Mouse (Mus musculus) E14TG2a.4 (cell line): Measurements from ENCODE around the gene Timmdc1.

Experiments used
- H3K27me3 ChIP-seq: 2 replicates; pipeline ENCODE4 v1.6.1; 2014; ENCODE audit warnings: low read length, control low read depth; ENCODE audit not compliant: insufficient read depth
- H3K36me3 ChIP-seq: 2 replicates; pipeline ENCODE4 v1.6.1; 2014; ENCODE audit warnings: low read length, control low read depth; ENCODE audit not compliant: insufficient read depth
- H3K4me1 ChIP-seq: replicated peaks from 2 replicates; pipeline ENCODE4 v1.6.1; 2014; ENCODE audit warnings: low read depth, low read length, control low read depth
- H3K4me3 ChIP-seq: replicated peaks from 2 replicates; pipeline ENCODE4 v1.5.1; 2014; ENCODE audit warnings: mild to moderate bottlenecking, low read length
- H3K9me3 ChIP-seq: 2 replicates; pipeline ENCODE4 v1.6.1; 2014; ENCODE audit warnings: low read length, control low read depth
- CTCF ChIP-seq: conservative IDR thresholded peaks from 2 replicates; pipeline ENCODE4 v1.5.1; 2014; ENCODE audit warnings: low read length
- NANOG ChIP-seq: IDR thresholded peaks from 2 replicates; pipeline ENCODE4 v1.6.1; 2014; ENCODE audit warnings: borderline replicate concordance, low read length, mixed read lengths
- POU5F1 ChIP-seq: IDR thresholded peaks from 2 replicates; pipeline ENCODE4 v1.6.1; 2014; ENCODE audit warnings: low read length, borderline replicate concordance

Gene Timmdc1

GRCm38 (mm10) chr16:38461749-38462148 is 60.7 kb downstream of the Timmdc1 start:
- Histone ChIP-seq H3K27me3 (no peaks in the 10 kb centered on the region), H3K36me3 (no peaks in the 10 kb centered on the region), H3K9me3 (no peaks in the 10 kb centered on the region), H3K4me1 (peaks cover 55% of the 10 kb centered on the region), H3K4me3 (no peak overlapping the region)
- no peak for TF ChIP-seq CTCF
- no peak for TF ChIP-seq NANOG
- TF ChIP-seq POU5F1: no peak

- Histone ChIP-seq H3K36me3 (no peaks in the 10 kb centered on the region), H3K4me3 (peak overlapping the region; percentile 3; the same call in 1 of the 2 replicates), H3K27me3 (no peaks in the 10 kb centered on the region), H3K4me1 (peaks cover 72% of the 10 kb centered on the region), H3K9me3 (no peaks in the 10 kb centered on the region)
- TF ChIP-seq POU5F1: no peak
Measured at GRCm38 (mm10) chr16:38459990-38460389, 62.5 kb downstream of the Timmdc1 start.

DNA sequence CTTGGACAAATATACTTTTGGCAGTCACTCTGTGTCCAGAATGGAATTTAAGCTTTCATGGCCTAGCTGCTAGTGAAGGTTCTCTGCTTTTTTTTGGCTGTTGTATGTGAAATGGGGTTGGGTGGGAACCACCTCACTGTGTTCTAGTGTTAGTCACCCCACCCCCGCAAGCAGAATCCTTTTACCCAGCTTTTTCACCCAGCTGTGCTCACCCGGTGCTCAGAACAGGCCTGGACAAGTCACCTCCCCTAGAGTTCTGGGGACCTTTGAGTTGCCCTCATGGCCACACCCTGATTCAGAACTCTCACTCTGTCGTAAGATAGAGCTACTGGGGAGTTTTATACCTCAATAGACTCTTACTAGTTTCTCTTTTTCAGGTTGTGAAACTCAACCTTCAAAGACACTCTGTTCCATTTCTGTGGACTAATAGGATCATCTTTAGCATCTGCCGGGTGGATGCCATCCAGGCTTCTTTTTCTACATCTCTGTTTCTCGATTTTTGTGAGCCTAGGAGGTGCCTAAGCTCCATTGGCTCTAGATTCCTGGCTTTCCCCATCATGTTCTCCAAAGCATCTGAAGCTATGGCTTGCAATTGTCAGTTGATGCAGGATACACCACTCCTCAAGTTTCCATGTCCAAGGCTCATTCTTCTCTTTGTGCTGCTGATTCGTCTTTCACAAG is 63.7 kb downstream of the Timmdc1 start:
- Histone ChIP-seq H3K36me3 (no peaks in the 10 kb centered on the region), H3K9me3 (no peaks in the 10 kb centered on the region), H3K4me1 (peaks cover 84% of the 10 kb centered on the region), H3K4me3 (peak overlapping the region; percentile 3; the same call in 1 of the 2 replicates), H3K27me3 (no peaks in the 10 kb centered on the region)
- no peak for TF ChIP-seq CTCF
- no peak for TF ChIP-seq NANOG
- TF ChIP-seq POU5F1: no peak

- Histone ChIP-seq H3K4me3 (no peak overlapping the region), H3K4me1 (peaks cover 76% of the 10 kb centered on the region), H3K27me3 (no peaks in the 10 kb centered on the region), H3K36me3 (no peaks in the 10 kb centered on the region), H3K9me3 (no peaks in the 10 kb centered on the region)
- TF ChIP-seq CTCF (no peak), NANOG (no peak)
Measured at GRCm38 (mm10) chr16:38456812-38457567, 65.5 kb downstream of the Timmdc1 start.

- Histone ChIP-seq H3K9me3 (no peaks in the 10 kb centered on the region), H3K4me1 (peaks cover 78% of the 10 kb centered on the region), H3K4me3 (no peak within 1 kb of the TSS), H3K27me3 (no peaks in the 10 kb centered on the region), H3K36me3 (peaks cover 1% of the 10 kb centered on the region)
- no peak for TF ChIP-seq NANOG
- TF ChIP-seq CTCF: no peak
- TF ChIP-seq POU5F1: no peak
Measured at GRCm38 (mm10) chr16:38455511-38456418, 66.7 kb downstream of the Timmdc1 start, which contains the start of gene Cd80. Gene Cd80, plus strand, starts transcription at chr16:38455561.

DNA sequence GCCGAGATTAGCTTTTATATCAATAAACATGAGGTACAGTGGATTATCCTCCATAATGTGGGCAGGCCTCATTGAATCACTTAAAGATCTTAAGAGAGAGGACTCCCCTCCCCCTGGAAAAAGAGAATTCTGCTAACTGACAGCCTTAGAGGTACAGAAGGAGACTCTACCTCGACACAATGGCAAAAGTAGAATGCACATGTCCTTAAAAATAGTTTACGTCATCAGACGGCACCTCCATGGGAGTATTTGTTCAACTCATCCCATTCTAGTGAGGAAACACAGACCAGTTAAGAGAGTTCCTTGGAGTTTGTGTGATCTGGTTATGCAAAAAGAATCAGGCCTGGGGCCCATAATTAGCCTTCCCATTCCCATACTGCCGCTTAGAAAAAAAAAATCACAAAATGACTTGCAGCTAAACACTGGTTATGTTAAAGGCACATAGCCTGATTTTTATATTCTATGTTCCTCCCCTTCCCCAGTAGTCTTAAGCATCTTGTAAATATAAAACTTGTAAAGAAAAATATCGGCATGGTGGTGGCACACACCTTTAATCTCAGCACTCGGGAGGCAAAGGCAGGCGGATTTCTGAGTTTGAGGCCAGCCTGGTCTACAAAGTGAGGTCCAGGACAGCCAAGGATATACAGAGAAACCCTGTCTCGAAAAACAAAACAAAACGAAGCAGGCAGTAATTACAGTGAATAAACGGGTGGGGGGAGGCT is 67.8 kb downstream of the Timmdc1 start:
- H3K4me1 ChIP-seq: peaks cover 83% of the 10 kb centered on the region
- TF ChIP-seq POU5F1: no peak

DNA sequence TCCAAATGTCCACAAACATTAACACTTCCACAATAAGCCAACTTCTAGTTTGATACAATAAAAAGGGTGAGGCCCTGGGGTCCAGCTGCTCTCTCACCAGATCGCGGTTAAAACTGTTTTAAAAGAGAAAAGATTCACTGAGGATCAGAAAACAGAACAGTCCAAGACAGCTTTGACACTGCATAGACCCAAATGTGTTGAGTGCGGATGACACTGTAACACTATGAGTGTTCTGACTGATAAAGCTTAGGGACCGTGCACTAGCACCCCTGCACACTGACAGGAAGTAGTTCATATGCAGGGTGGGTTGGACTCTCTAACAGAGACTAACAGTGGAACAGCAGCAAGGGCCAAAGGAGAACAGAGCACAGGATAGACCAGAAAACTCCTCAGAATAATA is 68.5 kb downstream of the Timmdc1 start:
- Histone ChIP-seq H3K4me1 (peaks cover 83% of the 10 kb centered on the region), H3K36me3 (peaks cover 19% of the 10 kb centered on the region), H3K27me3 (no peaks in the 10 kb centered on the region), H3K4me3 (no peak overlapping the region), H3K9me3 (no peaks in the 10 kb centered on the region)
- TF ChIP-seq CTCF (no peak), POU5F1 (no peak), NANOG (no peak)

More for the DNA sequence above, 67.8 kb downstream of the Timmdc1 start:
- Histone ChIP-seq H3K36me3 (peaks cover 12% of the 10 kb centered on the region), H3K9me3 (no peaks in the 10 kb centered on the region), H3K27me3 (no peaks in the 10 kb centered on the region), H3K4me3 (no peak overlapping the region)

GRCm38 (mm10) chr16:38453203-38453553 is 69.3 kb downstream of the Timmdc1 start:
- H3K27me3 ChIP-seq: no peaks in the 10 kb centered on the region
- H3K4me3 ChIP-seq: peak overlapping the region; percentile 90
- no peaks in the 10 kb centered on the region for H3K9me3 ChIP-seq
- peaks cover 27% of the 10 kb centered on the region for H3K36me3 ChIP-seq
- TF ChIP-seq CTCF (no peak), NANOG (no peak), POU5F1 (no peak)
- H3K4me1 ChIP-seq: peaks cover 83% of the 10 kb centered on the region
